Mouse (Mus musculus): ENCODE measurements around the gene Kdm4b.

DNA sequence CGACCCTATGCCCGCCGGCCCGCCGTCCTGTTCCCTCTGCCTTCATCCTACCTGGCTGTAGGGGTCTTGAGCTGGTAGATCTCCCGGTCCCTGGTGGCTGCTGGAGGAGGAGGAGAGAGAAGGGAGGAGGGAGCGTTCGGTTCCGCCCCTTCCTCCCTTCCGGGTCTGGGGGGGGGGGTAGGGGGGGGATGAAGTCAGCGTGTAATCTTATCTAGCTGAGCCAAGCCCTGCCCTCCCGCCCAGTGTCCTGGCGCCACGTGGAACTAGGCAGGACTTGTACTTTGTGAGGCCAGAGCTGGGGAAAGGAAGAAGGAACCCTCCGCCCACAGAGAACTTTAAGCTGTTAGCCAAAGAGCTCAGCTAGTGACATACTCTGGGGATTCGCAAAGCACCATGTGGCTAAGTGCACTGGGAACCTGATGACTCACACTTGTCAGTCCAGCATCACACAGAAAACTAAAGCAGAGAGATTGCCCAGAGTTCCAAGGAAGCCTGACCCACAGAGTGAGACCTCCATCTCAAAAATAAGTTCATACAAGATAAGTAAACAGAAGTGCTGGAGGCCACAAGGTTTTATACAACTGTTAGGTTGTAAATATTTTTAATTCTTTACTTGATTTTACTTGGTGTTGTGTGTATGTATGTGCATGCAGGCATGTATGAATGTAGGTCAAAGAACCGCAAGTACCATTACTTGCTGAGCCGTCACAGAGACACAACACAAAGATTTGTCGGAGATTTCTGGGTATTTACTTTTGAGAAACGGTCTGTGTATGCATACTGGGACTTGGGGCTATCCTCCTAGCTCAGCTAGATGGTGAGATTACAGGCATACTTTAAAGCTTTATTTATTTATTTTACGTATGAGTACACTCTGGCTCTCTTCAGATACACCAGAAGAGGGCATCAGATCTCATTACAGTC is 49.0 kb upstream of the Kdm4b start, which contains the start of gene Ticam1:
- TF ChIP-seq POLR2A (IDR thresholded peaks at IDR 0.05; ENCODE audit: control insufficient read depth, low read depth, low read length) = peak; percentile 37
- no peak for TF ChIP-seq CTCF (IDR thresholded peaks at IDR 0.05; ENCODE audit: control insufficient read depth, insufficient read depth, insufficient replicate concordance, low read depth, low read length)
